ENCODE assay signal across 17 mouse cellular contexts in genomic region chr6:115890601-115891000, GRCm38 (mm10). TPM values are rescaled to one million over a fixed set of nuclear protein-coding genes. Genes with fewer than 3 reads are reported as not detected.
DNase-seq lines count a peak whose midpoint lies in the region; ATAC-seq and TF ChIP-seq lines count a peak whose summit lies in the region.
"Had no signal": no experiment of that assay in that cellular context is flagged by ENCODE, and none has a peak within 500 bp of the region (broad histone marks: within the 10 kb centered on the region; RNA-seq: fewer than 3 reads in every experiment).

No protein-coding gene starts in this region.

- no peak for DNase-seq in gastrocnemius, adult 2 months
- no peak for DNase-seq in gastrocnemius, postnatal 36 days
- DNase-seq in kidney, postnatal 0 days (ENCODE audit: low spot score) = no peak
- peak; percentile 18 for DNase-seq in brain, embryonic 14.5 days (ENCODE audit: low read depth)
- DNase-seq in forebrain, postnatal 0 days = no peak
- no peak for DNase-seq in right cerebral cortex, postnatal 25 days
- no peak for DNase-seq in kidney, postnatal 4 days
- DNase-seq: adrenal gland, postnatal 10 days; heart, postnatal 10 days; kidney, adult 9 months; left cerebral cortex, postnatal 4 days; liver, embryonic 13.5 days; thymus, postnatal 14 days had no signal

- 88% methylated on average over 8 of the region's 8 CpGs for WGBS in kidney, postnatal 0 days
- 86% methylated on average over 8 of the region's 8 CpGs for WGBS in kidney, embryonic 15.5 days
- WGBS in forebrain, postnatal 0 days = 79% methylated on average over 8 of the region's 8 CpGs

- no peak for ATAC-seq in kidney, postnatal 0 days (replicated peaks; ENCODE audit: low FRiP score, low read depth)
- ATAC-seq in kidney, embryonic 15.5 days (replicated peaks; ENCODE audit: low FRiP score) = no peak
- no peak for ATAC-seq in forebrain, postnatal 0 days

- no peak for TF ChIP-seq CTCF in gastrocnemius, adult 2 months (IDR thresholded peaks at IDR 0.05)
- TF ChIP-seq CTCF in kidney, postnatal 0 days (IDR thresholded peaks at IDR 0.05; ENCODE audit: low read depth) = no peak
- TF ChIP-seq CTCF in brain, embryonic 14.5 days (IDR thresholded peaks at IDR 0.05; ENCODE audit: borderline replicate concordance, extremely low read depth, insufficient read depth, insufficient read length) = no peak
- TF ChIP-seq CTCF in forebrain, postnatal 0 days (IDR thresholded peaks at IDR 0.05; ENCODE audit: low read depth) = no peak

- H3K4me1 ChIP-seq in kidney, postnatal 0 days (replicated peaks; ENCODE audit: insufficient read depth, low read length) = no peaks in the 10 kb centered on the region
- H3K4me1 ChIP-seq in kidney, embryonic 15.5 days = peaks cover 20% of the 10 kb centered on the region; the same call in 1 of the 2 replicates
- H3K4me1 ChIP-seq in forebrain, postnatal 0 days (ENCODE audit: insufficient read depth) = peaks cover 17% of the 10 kb centered on the region

- no peaks in the 10 kb centered on the region for H3K27me3 ChIP-seq in kidney, postnatal 0 days (ENCODE audit: insufficient read depth, low read length)
- no peaks in the 10 kb centered on the region for H3K27me3 ChIP-seq in kidney, embryonic 15.5 days
- H3K27me3 ChIP-seq in forebrain, postnatal 0 days (ENCODE audit: insufficient read depth, low read length) = no peaks in the 10 kb centered on the region
- H3K27me3 ChIP-seq: liver, embryonic 13.5 days had no signal

- H3K4me3 ChIP-seq in gastrocnemius, adult 2 months = no peak overlapping the region
- H3K4me3 ChIP-seq in kidney, postnatal 0 days (replicated peaks; ENCODE audit: low read depth, low read length) = no peak overlapping the region
- H3K4me3 ChIP-seq in kidney, embryonic 15.5 days (replicated peaks) = no peak overlapping the region
- H3K4me3 ChIP-seq in forebrain, postnatal 0 days (ENCODE audit: low read depth, low read length) = no peak overlapping the region
- H3K4me3 ChIP-seq: liver, embryonic 13.5 days had no signal

- peaks cover 19% of the 10 kb centered on the region; the same call in 1 of the 2 replicates for H3K36me3 ChIP-seq in kidney, postnatal 0 days (ENCODE audit: insufficient read depth, low read length)
- H3K36me3 ChIP-seq in kidney, embryonic 15.5 days = peaks cover 72% of the 10 kb centered on the region
- peaks cover 35% of the 10 kb centered on the region for H3K36me3 ChIP-seq in forebrain, postnatal 0 days (ENCODE audit: insufficient read depth)
- H3K36me3 ChIP-seq: liver, embryonic 13.5 days had no signal

- H3K9me3 ChIP-seq in kidney, postnatal 0 days (replicated peaks; ENCODE audit: low read length) = no peaks in the 10 kb centered on the region
- no peaks in the 10 kb centered on the region for H3K9me3 ChIP-seq in kidney, embryonic 15.5 days (replicated peaks)
- no peaks in the 10 kb centered on the region for H3K9me3 ChIP-seq in forebrain, postnatal 0 days (ENCODE audit: low read length)
- H3K9me3 ChIP-seq: liver, embryonic 13.5 days had no signal

- H3K4me2 ChIP-seq in kidney, postnatal 0 days (ENCODE audit: low read length) = no peak overlapping the region
- no peak overlapping the region for H3K4me2 ChIP-seq in kidney, embryonic 15.5 days
- H3K4me2 ChIP-seq in forebrain, postnatal 0 days (ENCODE audit: low read depth) = no peak overlapping the region
- H3K4me2 ChIP-seq: liver, embryonic 13.5 days had no signal

- H3K9ac ChIP-seq in kidney, postnatal 0 days (ENCODE audit: low read depth, low read length) = no peak overlapping the region
- H3K9ac ChIP-seq in kidney, embryonic 15.5 days = no peak overlapping the region
- H3K9ac ChIP-seq in forebrain, postnatal 0 days = no peak overlapping the region
- H3K9ac ChIP-seq: liver, embryonic 13.5 days had no signal

- H3K27ac ChIP-seq in gastrocnemius, adult 2 months = peak overlapping the region; percentile 53
- H3K27ac ChIP-seq in kidney, postnatal 0 days = 0 out of 2 replicates have a peak overlapping the region, but pooled peaks have one; percentile 36
- H3K27ac ChIP-seq in kidney, embryonic 15.5 days = no peak overlapping the region
- peak overlapping the region; percentile 74 for H3K27ac ChIP-seq in forebrain, postnatal 0 days (ENCODE audit: low read depth, low read length)
- H3K27ac ChIP-seq: liver, embryonic 13.5 days had no signal

- no peak for TF ChIP-seq POLR2A in brain, embryonic 14.5 days (IDR thresholded peaks at IDR 0.05; ENCODE audit: borderline replicate concordance, extremely low read depth, insufficient read depth, insufficient read length, poor library complexity, severe bottlenecking)

- intact Hi-C loops in gastrocnemius, adult 2 months (cut with DNase I) = no loop called here
- intact Hi-C loops in gastrocnemius, postnatal 36 days (cut with DNase I) = no loop called here

RNA-seq across cellular contexts. Expression of gene Ift122, which starts 37.3 kb away (rescaled TPM):
- 1 to 10 TPM; 4.9 to 5.1 TPM for total RNA-seq in gastrocnemius, adult 2 months (2021)
- total RNA-seq in gastrocnemius, postnatal 36 days (2021) = 1 to 10 TPM; 4.0 to 8.8 TPM
- 14.9 and 20.6 TPM in 2 replicates for polyA plus RNA-seq in kidney, postnatal 0 days (2015; fragmentation: Nextera tagmentation; extraction: Ambion mirVana)
- polyA plus RNA-seq in kidney, embryonic 15.5 days (2015; fragmentation: Nextera tagmentation; extraction: Ambion mirVana) = 32.0 and 36.9 TPM in 2 replicates
- polyA plus RNA-seq in brain, embryonic 14.5 days (2012; rRNA removed) = 28.1 and 28.9 TPM in 2 replicates
- total RNA-seq in forebrain, postnatal 0 days (2014; rRNA removed) = 27.1 and 32.6 TPM in 2 replicates
- polyA plus RNA-seq in forebrain, postnatal 0 days (2015; fragmentation: Nextera tagmentation; extraction: Ambion mirVana) = 17.6 and 25.6 TPM in 2 replicates

RNA-seq across cellular contexts. Expression of gene Mbd4, which starts 37.4 kb away (rescaled TPM):
- total RNA-seq in gastrocnemius, adult 2 months (2021) = under 1 TPM; 0.75 to 0.77 TPM
- total RNA-seq in gastrocnemius, postnatal 36 days (2021) = under 1 TPM; 0.89 to 0.91 TPM
- polyA plus RNA-seq in kidney, postnatal 0 days (2015; fragmentation: Nextera tagmentation; extraction: Ambion mirVana) = 10.9 TPM in 2 replicates
- 21.3 and 21.7 TPM in 2 replicates for polyA plus RNA-seq in kidney, embryonic 15.5 days (2015; fragmentation: Nextera tagmentation; extraction: Ambion mirVana)
- polyA plus RNA-seq in brain, embryonic 14.5 days (2012; rRNA removed) = 10.2 and 12.8 TPM in 2 replicates
- total RNA-seq in forebrain, postnatal 0 days (2014; rRNA removed) = 6.6 and 6.7 TPM in 2 replicates
- 4.3 and 6.8 TPM in 2 replicates for polyA plus RNA-seq in forebrain, postnatal 0 days (2015; fragmentation: Nextera tagmentation; extraction: Ambion mirVana)

RNA-seq across cellular contexts. Expression of gene Rho, which starts 40.9 kb away (rescaled TPM):
- total RNA-seq in gastrocnemius, adult 2 months (2021) = under 1 TPM in 1 of 2 experiments, not detected in 1; 0.06 TPM
- not detected for total RNA-seq in gastrocnemius, postnatal 36 days (2021)
- not detected in 2 replicates for polyA plus RNA-seq in kidney, postnatal 0 days (2015; fragmentation: Nextera tagmentation; extraction: Ambion mirVana)
- polyA plus RNA-seq in kidney, embryonic 15.5 days (2015; fragmentation: Nextera tagmentation; extraction: Ambion mirVana) = 0.10 and 0.14 TPM in 2 replicates
- 1.9 and 2.1 TPM in 2 replicates for polyA plus RNA-seq in brain, embryonic 14.5 days (2012; rRNA removed)
- 0.23 and 0.57 TPM in 2 replicates for total RNA-seq in forebrain, postnatal 0 days (2014; rRNA removed)
- 0.08 TPM in 1 of 2 replicates, not detected in the other for polyA plus RNA-seq in forebrain, postnatal 0 days (2015; fragmentation: Nextera tagmentation; extraction: Ambion mirVana)
- total RNA-seq: common myeloid progenitor, adult 5-6 weeks had no signal
- polyA plus RNA-seq: liver, embryonic 13.5 days had no signal

RNA-seq across cellular contexts. Expression of gene Efcab12, which starts 52.4 kb away (rescaled TPM):
- not detected for total RNA-seq in gastrocnemius, adult 2 months (2021)
- under 1 TPM; 0.10 to 0.25 TPM for total RNA-seq in gastrocnemius, postnatal 36 days (2021)
- 2.5 and 3.0 TPM in 2 replicates for polyA plus RNA-seq in kidney, postnatal 0 days (2015; fragmentation: Nextera tagmentation; extraction: Ambion mirVana)
- 1.8 TPM in 2 replicates for polyA plus RNA-seq in kidney, embryonic 15.5 days (2015; fragmentation: Nextera tagmentation; extraction: Ambion mirVana)
- 4.0 and 4.8 TPM in 2 replicates for polyA plus RNA-seq in brain, embryonic 14.5 days (2012; rRNA removed)
- total RNA-seq in forebrain, postnatal 0 days (2014; rRNA removed) = 2.4 and 4.4 TPM in 2 replicates
- polyA plus RNA-seq in forebrain, postnatal 0 days (2015; fragmentation: Nextera tagmentation; extraction: Ambion mirVana) = 1.4 and 1.7 TPM in 2 replicates

RNA-seq across cellular contexts. Expression of gene H1foo, which starts 54.1 kb away (rescaled TPM):
- not detected for total RNA-seq in gastrocnemius, adult 2 months (2021)
- total RNA-seq in gastrocnemius, postnatal 36 days (2021) = not detected
- not detected in 2 replicates for polyA plus RNA-seq in kidney, postnatal 0 days (2015; fragmentation: Nextera tagmentation; extraction: Ambion mirVana)
- not detected in 2 replicates for polyA plus RNA-seq in kidney, embryonic 15.5 days (2015; fragmentation: Nextera tagmentation; extraction: Ambion mirVana)
- polyA plus RNA-seq in brain, embryonic 14.5 days (2012; rRNA removed) = not detected in 2 replicates
- not detected in 2 replicates for total RNA-seq in forebrain, postnatal 0 days (2014; rRNA removed)
- not detected in 2 replicates for polyA plus RNA-seq in forebrain, postnatal 0 days (2015; fragmentation: Nextera tagmentation; extraction: Ambion mirVana)
- total RNA-seq: adrenal gland, postnatal 10 days; common myeloid progenitor, adult 5-6 weeks; heart, postnatal 10 days; layer of hippocampus, postnatal 10 days; left cerebral cortex, postnatal 4 days; megakaryocyte, adult 5-6 weeks had no signal
- polyA plus RNA-seq: liver, embryonic 13.5 days had no signal
